Mouse (Mus musculus): ENCODE measurements around the gene Dctn2. TPM values are rescaled to one million over a fixed set of nuclear protein-coding genes. Genes with fewer than 3 reads are reported as not detected.
A peak's percentile ranks its signal among the peaks of the same experiment; 100 is the strongest.

Dctn2 gene
- polyA plus RNA-seq, 1 experiment, result 94.8 TPM

GRCm38 (mm10) chr10:127262548-127263398 lies 3.4 kb upstream of the Dctn2 start, which contains the start of gene Kif5a:
TSS of gene Kif5a (minus strand) at chr10:127263348.
- Histone ChIP-seq H3K27ac (ENCODE audit: insufficient read depth, low read length) (no peak within 1 kb of the TSS), H3K4me3 (ENCODE audit: extremely low read depth, insufficient read depth, insufficient read length) (peak within 1 kb of the TSS; percentile 55; the same call in 1 of the 2 replicates), H3K4me1 (ENCODE audit: control insufficient read depth, insufficient read depth, insufficient read length) (peaks cover 6% of the 10 kb centered on the region; the same call in 1 of the 2 replicates), H3K36me3 (ENCODE audit: control insufficient read depth, insufficient read depth, low read length) (no peaks in the 10 kb centered on the region), H3K27me3 (ENCODE audit: control insufficient read depth, insufficient read depth, low read length) (peaks cover 4% of the 10 kb centered on the region; the same call in 1 of the 2 replicates)
- TF ChIP-seq POLR2A (IDR thresholded peaks at IDR 0.05; ENCODE audit: low read depth, low read length) (no peak), CTCF (IDR thresholded peaks at IDR 0.05; ENCODE audit: extremely low read depth, insufficient read depth, insufficient read length, insufficient replicate concordance) (no peak)
- DNase-seq (ENCODE audit: low read depth in 1 of 2, low spot score in 2 of 2), result no peak
- 7% methylated on average over 53 of the region's 53 CpGs for WGBS

GRCm38 (mm10) chr10:127263631-127264030 lies 2.5 kb upstream of the Dctn2 start:
- Histone ChIP-seq H3K36me3 (ENCODE audit: control insufficient read depth, insufficient read depth, low read length) (no peaks in the 10 kb centered on the region), H3K27ac (ENCODE audit: insufficient read depth, low read length) (no peak overlapping the region), H3K4me3 (ENCODE audit: extremely low read depth, insufficient read depth, insufficient read length) (no peak overlapping the region), H3K27me3 (ENCODE audit: control insufficient read depth, insufficient read depth, low read length) (peaks cover 4% of the 10 kb centered on the region; the same call in 1 of the 2 replicates), H3K4me1 (ENCODE audit: control insufficient read depth, insufficient read depth, insufficient read length) (peaks cover 6% of the 10 kb centered on the region; the same call in 1 of the 2 replicates)
- WGBS, result 68% methylated on average over 3 of the region's 3 CpGs
- TF ChIP-seq CTCF (IDR thresholded peaks at IDR 0.05; ENCODE audit: extremely low read depth, insufficient read depth, insufficient read length, insufficient replicate concordance), result no peak
- TF ChIP-seq POLR2A (IDR thresholded peaks at IDR 0.05; ENCODE audit: low read depth, low read length), result no peak
- no peak for DNase-seq (ENCODE audit: low read depth in 1 of 2, low spot score in 2 of 2)

- peaks cover 4% of the 10 kb centered on the region; the same call in 1 of the 2 replicates for H3K27me3 ChIP-seq (ENCODE audit: control insufficient read depth, insufficient read depth, low read length)
- H3K36me3 ChIP-seq (ENCODE audit: control insufficient read depth, insufficient read depth, low read length), result no peaks in the 10 kb centered on the region
- DNase-seq (ENCODE audit: low read depth in 1 of 2, low spot score in 2 of 2), result no peak
- H3K4me3 ChIP-seq (ENCODE audit: extremely low read depth, insufficient read depth, insufficient read length), result no peak overlapping the region
- TF ChIP-seq CTCF (IDR thresholded peaks at IDR 0.05; ENCODE audit: extremely low read depth, insufficient read depth, insufficient read length, insufficient replicate concordance) (no peak), POLR2A (IDR thresholded peaks at IDR 0.05; ENCODE audit: low read depth, low read length) (no peak)
- H3K27ac ChIP-seq (ENCODE audit: insufficient read depth, low read length), result no peak overlapping the region
- H3K4me1 ChIP-seq (ENCODE audit: control insufficient read depth, insufficient read depth, insufficient read length), result peaks cover 6% of the 10 kb centered on the region; the same call in 1 of the 2 replicates
- 91% methylated on average over 8 of the region's 8 CpGs for WGBS
These were observed 1.8 kb upstream of the Dctn2 start for GRCm38 (mm10) chr10:127264336-127264735.

GRCm38 (mm10) chr10:127264971-127265370 lies 1.2 kb upstream of the Dctn2 start:
- DNase-seq (ENCODE audit: low read depth in 1 of 2, low spot score in 2 of 2), result no peak
- H3K27me3 ChIP-seq (ENCODE audit: control insufficient read depth, insufficient read depth, low read length), result peaks cover 4% of the 10 kb centered on the region; the same call in 1 of the 2 replicates
- TF ChIP-seq CTCF (IDR thresholded peaks at IDR 0.05; ENCODE audit: extremely low read depth, insufficient read depth, insufficient read length, insufficient replicate concordance), result no peak
- TF ChIP-seq POLR2A (IDR thresholded peaks at IDR 0.05; ENCODE audit: low read depth, low read length), result no peak
- H3K27ac ChIP-seq (ENCODE audit: insufficient read depth, low read length), result no peak overlapping the region
- peaks cover 6% of the 10 kb centered on the region; the same call in 1 of the 2 replicates for H3K4me1 ChIP-seq (ENCODE audit: control insufficient read depth, insufficient read depth, insufficient read length)
- WGBS, result 82% methylated on average over 4 of the region's 4 CpGs
- H3K36me3 ChIP-seq (ENCODE audit: control insufficient read depth, insufficient read depth, low read length), result no peaks in the 10 kb centered on the region
- no peak overlapping the region for H3K4me3 ChIP-seq (ENCODE audit: extremely low read depth, insufficient read depth, insufficient read length)

GRCm38 (mm10) chr10:127265727-127266111 lies 449 bp upstream of the Dctn2 start:
- 37% methylated on average over 4 of the region's 4 CpGs for WGBS
- peaks cover 6% of the 10 kb centered on the region; the same call in 1 of the 2 replicates for H3K4me1 ChIP-seq (ENCODE audit: control insufficient read depth, insufficient read depth, insufficient read length)
- no peaks in the 10 kb centered on the region for H3K36me3 ChIP-seq (ENCODE audit: control insufficient read depth, insufficient read depth, low read length)
- peak in 1 of 2 experiments; percentile 17 for DNase-seq (ENCODE audit: low read depth in 1 of 2, low spot score in 2 of 2)
- no peak for TF ChIP-seq CTCF (IDR thresholded peaks at IDR 0.05; ENCODE audit: extremely low read depth, insufficient read depth, insufficient read length, insufficient replicate concordance)
- no peak for TF ChIP-seq POLR2A (IDR thresholded peaks at IDR 0.05; ENCODE audit: low read depth, low read length)
- peaks cover 4% of the 10 kb centered on the region; the same call in 1 of the 2 replicates for H3K27me3 ChIP-seq (ENCODE audit: control insufficient read depth, insufficient read depth, low read length)
- no peak overlapping the region for H3K27ac ChIP-seq (ENCODE audit: insufficient read depth, low read length)
- no peak overlapping the region; the same call in 1 of the 2 replicates for H3K4me3 ChIP-seq (ENCODE audit: extremely low read depth, insufficient read depth, insufficient read length)

- Histone ChIP-seq H3K27ac (ENCODE audit: insufficient read depth, low read length) (no peak overlapping the region), H3K27me3 (ENCODE audit: control insufficient read depth, insufficient read depth, low read length) (peaks cover 4% of the 10 kb centered on the region; the same call in 1 of the 2 replicates), H3K36me3 (ENCODE audit: control insufficient read depth, insufficient read depth, low read length) (no peaks in the 10 kb centered on the region), H3K4me3 (ENCODE audit: extremely low read depth, insufficient read depth, insufficient read length) (0 out of 2 replicates have a peak overlapping the region, but pooled peaks have one; percentile 66), H3K4me1 (ENCODE audit: control insufficient read depth, insufficient read depth, insufficient read length) (peaks cover 6% of the 10 kb centered on the region; the same call in 1 of the 2 replicates)
- 91% methylated on average over 5 of the region's 5 CpGs for WGBS
- no peak for TF ChIP-seq POLR2A (IDR thresholded peaks at IDR 0.05; ENCODE audit: low read depth, low read length)
- TF ChIP-seq CTCF (IDR thresholded peaks at IDR 0.05; ENCODE audit: extremely low read depth, insufficient read depth, insufficient read length, insufficient replicate concordance), result no peak
- DNase-seq (ENCODE audit: low read depth in 1 of 2, low spot score in 2 of 2), result no peak
These were observed 1.1 kb downstream of the Dctn2 start for GRCm38 (mm10) chr10:127267318-127267717.

All from spleen, adult 2 months (tissue).